Mouse (Mus musculus) adrenal gland, postnatal 14 days (tissue): ENCODE data around the gene Atp6v1g2. TPM values are rescaled to one million over a fixed set of nuclear protein-coding genes. Genes with fewer than 3 reads are reported as not detected.
"Not testable (repeated sequence)": the region's sequence is repeated elsewhere in the genome, so short reads cannot be mapped to it uniquely, and the experiment has no call there.

Experiments used
- DNase-seq: peaks from one replicate; pipeline ENCODE4 v3.0.0; 2021; ENCODE audit warnings: mixed read lengths
- total RNA-seq: library from RNA; stranded (reverse); gene quantifications from 2 replicates; pipeline ENCODE4 v1.2.3, GENCODE M21; 2021

Atp6v1g2 gene
- total RNA-seq, 1 experiment from 2014 or later, result 7.0 TPM

GRCm38 (mm10) chr17:35202442-35202841 is 31.0 kb upstream of the Atp6v1g2 start:
- DNase-seq, result no peak

GRCm38 (mm10) chr17:35204494-35205379 is 28.7 kb upstream of the Atp6v1g2 start, which contains the start of gene Lta:
Gene Lta (minus strand): TSS chr17:35205351.
- no peak for DNase-seq

GRCm38 (mm10) chr17:35205380-35205769 is 28.1 kb upstream of the Atp6v1g2 start:
- DNase-seq, result no peak

- DNase-seq, result no peak
These were observed 23.5 kb upstream of the Atp6v1g2 start for GRCm38 (mm10) chr17:35209785-35210535.

GRCm38 (mm10) chr17:35210593-35210992 is 22.9 kb upstream of the Atp6v1g2 start:
- DNase-seq, result no peak

- no peak for DNase-seq
These were observed 20.4 kb upstream of the Atp6v1g2 start for GRCm38 (mm10) chr17:35213071-35213470.

GRCm38 (mm10) chr17:35218516-35219193 is 14.8 kb upstream of the Atp6v1g2 start:
- DNase-seq, result peak; percentile 71

- DNase-seq, result no peak
These were observed 13.8 kb upstream of the Atp6v1g2 start for GRCm38 (mm10) chr17:35219601-35220041.

GRCm38 (mm10) chr17:35220156-35220952 is 13.1 kb upstream of the Atp6v1g2 start, which contains the start of gene Gm16181:
Gene Gm16181 (plus strand): TSS chr17:35220834.
- no peak for DNase-seq

GRCm38 (mm10) chr17:35222299-35222698 is 11.2 kb upstream of the Atp6v1g2 start:
- no peak for DNase-seq

- DNase-seq, result no peak
These were observed 8.8 kb upstream of the Atp6v1g2 start for GRCm38 (mm10) chr17:35224641-35225040.

- no peak for DNase-seq
These were observed 8.0 kb upstream of the Atp6v1g2 start for GRCm38 (mm10) chr17:35225456-35225855.

- DNase-seq, result peak; percentile 53
These were observed 6.9 kb upstream of the Atp6v1g2 start for GRCm38 (mm10) chr17:35226561-35227046.

- DNase-seq, result peak; percentile 57
These were observed 2.4 kb upstream of the Atp6v1g2 start for GRCm38 (mm10) chr17:35231022-35231421.

GRCm38 (mm10) chr17:35232043-35232442 is 1.4 kb upstream of the Atp6v1g2 start:
- DNase-seq, result peak; percentile 93

GRCm38 (mm10) chr17:35232659-35233058 is 801 bp upstream of the Atp6v1g2 start:
- DNase-seq, result no peak

GRCm38 (mm10) chr17:35234090-35234489 is 630 bp downstream of the Atp6v1g2 start:
- DNase-seq, result not testable (repeated sequence)

- peak; percentile 67 for DNase-seq
These were observed 1.4 kb downstream of the Atp6v1g2 start for GRCm38 (mm10) chr17:35234903-35235302.

GRCm38 (mm10) chr17:35235614-35236389 is 2.3 kb downstream of the Atp6v1g2 start, which contains the start of gene Nfkbil1:
Gene Nfkbil1 (minus strand): TSS chr17:35235792.
- peak; percentile 95 for DNase-seq

- DNase-seq, result peak; percentile 98
These were observed 2.9 kb downstream of the Atp6v1g2 start for GRCm38 (mm10) chr17:35236390-35236746.
